Mouse (Mus musculus): ENCODE data around the gene Ppp1r1b. TPM values are rescaled to one million over a fixed set of nuclear protein-coding genes. Genes with fewer than 3 reads are reported as not detected.

The Ppp1r1b gene
- polyA plus RNA-seq, 1 experiment from 2014 or later = 5.4 TPM

DNA sequence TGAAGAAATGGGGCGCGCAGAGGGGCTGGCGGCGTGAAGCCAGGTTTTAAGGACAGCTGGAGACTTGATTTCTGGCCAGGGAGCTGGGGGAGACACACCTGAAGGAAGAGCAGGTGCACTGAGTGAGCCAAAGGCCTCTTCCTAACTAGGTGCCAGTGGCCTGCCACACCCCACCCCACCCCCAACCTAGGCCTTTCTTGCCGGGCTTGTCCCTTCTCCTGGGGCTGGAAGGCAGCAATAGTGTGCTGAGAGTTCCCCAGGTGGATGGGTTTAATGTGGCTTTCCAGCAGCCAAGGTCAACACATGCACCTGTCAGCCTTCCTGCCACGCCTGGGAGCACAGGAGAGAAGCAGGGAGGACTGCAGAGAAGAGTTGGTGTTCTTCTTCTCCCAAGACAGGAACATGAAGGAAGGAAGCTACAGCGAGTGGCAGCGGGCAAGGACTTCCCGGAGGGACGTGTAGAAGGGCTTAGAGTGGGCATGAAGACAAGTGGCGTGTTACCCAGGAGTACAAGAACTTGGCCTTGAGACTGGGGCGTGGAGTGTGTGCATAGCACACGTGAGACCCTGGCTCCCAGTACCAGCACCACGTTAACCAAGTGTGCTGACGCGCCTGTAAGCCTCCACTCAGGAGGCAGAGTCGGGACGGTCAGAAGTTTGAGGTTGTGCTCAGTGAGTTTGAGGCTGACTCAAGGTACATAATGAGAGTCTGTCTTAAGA is 4.2 kb downstream of the Ppp1r1b start:
- H3K9me3 ChIP-seq (ENCODE audit: low read length) = no peaks in the 10 kb centered on the region
- TF ChIP-seq EP300 (IDR thresholded peaks at IDR 0.05; ENCODE audit: low read depth) (no peak), CTCF (IDR thresholded peaks at IDR 0.05; ENCODE audit: low read depth) (no peak)
- no peaks in the 10 kb centered on the region for H3K36me3 ChIP-seq (replicated peaks; ENCODE audit: insufficient read depth, low read length)
- no peak overlapping the region for H3K4me2 ChIP-seq (ENCODE audit: low read depth, low read length)
- no peak overlapping the region for H3K4me3 ChIP-seq (ENCODE audit: low read depth, low read length)
- DNase-seq = no peak
- H3K27me3 ChIP-seq (ENCODE audit: insufficient read depth, low read length) = peaks cover 48% of the 10 kb centered on the region
- no peak for ATAC-seq
- no peak overlapping the region for H3K27ac ChIP-seq (ENCODE audit: low read depth)
- no peak overlapping the region for H3K9ac ChIP-seq (replicated peaks)
- 74% methylated on average over 18 of the region's 18 CpGs for WGBS (ENCODE audit: insufficient replicate concordance)
- H3K4me1 ChIP-seq (ENCODE audit: insufficient read depth) = peaks cover 27% of the 10 kb centered on the region

DNA sequence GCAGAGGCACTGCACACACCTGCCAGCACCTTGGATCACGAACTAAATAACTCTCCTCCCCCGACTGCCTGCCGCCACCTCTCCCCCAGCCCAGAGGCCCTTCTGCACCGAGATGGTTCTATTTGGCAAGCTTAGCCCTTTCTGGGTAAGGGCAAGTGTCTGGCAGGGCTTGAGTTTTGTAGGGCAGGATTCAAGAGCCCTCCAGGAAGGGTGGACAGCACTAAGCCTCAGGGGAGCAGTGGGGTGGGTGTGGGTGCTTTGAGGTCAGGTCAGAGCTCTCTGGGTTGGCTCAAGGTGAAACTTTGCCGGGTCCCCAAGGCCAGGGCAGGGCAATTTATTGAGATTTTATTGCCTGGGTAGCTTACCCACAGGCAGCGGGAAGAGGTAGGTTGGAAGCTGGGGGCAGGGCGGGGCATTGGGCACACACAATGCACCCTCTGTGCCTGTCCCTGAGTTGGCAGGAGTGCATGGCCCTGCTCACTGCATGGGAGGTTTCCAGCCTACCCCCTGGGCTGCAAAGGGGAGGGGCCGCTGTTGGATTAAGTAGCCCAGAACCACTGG is 5.5 kb downstream of the Ppp1r1b start:
- TF ChIP-seq EP300 (IDR thresholded peaks at IDR 0.05; ENCODE audit: low read depth) (no peak), CTCF (IDR thresholded peaks at IDR 0.05; ENCODE audit: low read depth) (no peak)
- ATAC-seq (no peak), DNase-seq (no peak)
- no peaks in the 10 kb centered on the region for H3K36me3 ChIP-seq (replicated peaks; ENCODE audit: insufficient read depth, low read length)
- no peaks in the 10 kb centered on the region for H3K9me3 ChIP-seq (ENCODE audit: low read length)
- H3K4me2 ChIP-seq (ENCODE audit: low read depth, low read length) = no peak overlapping the region
- no peak overlapping the region for H3K27ac ChIP-seq (ENCODE audit: low read depth)
- no peak overlapping the region for H3K9ac ChIP-seq (replicated peaks)
- H3K4me3 ChIP-seq (ENCODE audit: low read depth, low read length) = no peak overlapping the region
- WGBS (ENCODE audit: insufficient replicate concordance) = 47% methylated on average over 8 of the region's 8 CpGs
- peaks cover 35% of the 10 kb centered on the region for H3K27me3 ChIP-seq (ENCODE audit: insufficient read depth, low read length)
- H3K4me1 ChIP-seq (ENCODE audit: insufficient read depth) = peaks cover 26% of the 10 kb centered on the region

DNA sequence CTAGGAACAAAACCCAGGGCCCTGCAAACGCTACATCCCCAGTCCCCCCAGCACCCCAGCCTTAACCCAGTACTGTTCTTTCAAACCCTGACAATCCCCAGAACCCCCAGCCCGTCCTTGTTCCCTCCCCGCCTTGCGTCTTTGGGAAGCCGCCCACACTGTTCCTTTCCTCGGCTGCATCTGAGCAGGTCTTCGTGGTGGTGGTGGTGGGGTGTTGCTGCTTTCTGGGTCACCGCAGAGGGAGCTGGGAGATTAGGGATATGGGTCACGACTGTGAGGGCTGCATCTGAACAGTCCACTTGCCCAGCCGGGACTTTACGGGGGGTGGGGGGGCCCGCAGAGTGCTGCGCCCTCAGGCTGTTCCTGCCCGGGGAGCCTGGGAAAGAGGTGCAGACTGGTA is 6.2 kb downstream of the Ppp1r1b start:
- H3K36me3 ChIP-seq (replicated peaks; ENCODE audit: insufficient read depth, low read length) = no peaks in the 10 kb centered on the region
- no peak for DNase-seq

DNA sequence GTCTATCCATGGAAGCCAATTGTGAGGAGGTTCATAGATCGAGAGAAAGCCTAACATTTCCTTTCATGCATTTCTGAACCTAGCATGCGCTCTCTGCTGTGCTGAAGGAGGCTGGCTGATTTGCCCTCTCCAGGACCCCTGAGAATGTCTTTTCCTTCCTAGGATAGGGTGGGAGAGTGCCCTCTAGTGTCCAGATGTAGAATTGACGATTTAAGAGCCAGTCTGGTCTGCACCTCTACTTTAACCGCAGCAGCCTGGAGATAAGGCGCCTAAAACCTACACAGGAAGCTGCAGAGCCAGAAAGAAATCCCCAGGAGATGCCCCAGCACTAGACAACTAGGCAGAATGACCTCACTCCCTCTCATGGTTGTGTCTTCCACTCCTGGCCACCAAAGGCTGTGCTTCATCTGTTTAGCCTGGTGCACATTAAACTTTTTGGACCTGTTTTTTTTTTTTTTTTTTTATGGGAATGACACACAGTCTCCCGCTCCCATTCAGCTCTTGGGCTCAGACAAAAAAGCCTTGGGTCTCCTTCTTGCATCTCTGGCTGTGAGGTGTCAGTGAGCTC is 7.6 kb downstream of the Ppp1r1b start:
- TF ChIP-seq CTCF (IDR thresholded peaks at IDR 0.05; ENCODE audit: low read depth) (peak; percentile 88), EP300 (IDR thresholded peaks at IDR 0.05; ENCODE audit: low read depth) (no peak)
- H3K27me3 ChIP-seq (ENCODE audit: insufficient read depth, low read length) = peaks cover 14% of the 10 kb centered on the region; the same call in 1 of the 2 replicates
- DNase-seq = peak; percentile 46
- H3K36me3 ChIP-seq (replicated peaks; ENCODE audit: insufficient read depth, low read length) = no peaks in the 10 kb centered on the region; the same call in 1 of the 2 replicates
- no peak overlapping the region for H3K9ac ChIP-seq (replicated peaks)
- no peak overlapping the region for H3K27ac ChIP-seq (ENCODE audit: low read depth)
- peaks cover 44% of the 10 kb centered on the region for H3K4me1 ChIP-seq (ENCODE audit: insufficient read depth)
- H3K4me3 ChIP-seq (ENCODE audit: low read depth, low read length) = no peak overlapping the region
- no peak for ATAC-seq
- H3K4me2 ChIP-seq (ENCODE audit: low read depth, low read length) = no peak overlapping the region
- WGBS (ENCODE audit: insufficient replicate concordance) = 8% methylated on average over 6 of the region's 6 CpGs
- H3K9me3 ChIP-seq (ENCODE audit: low read length) = no peaks in the 10 kb centered on the region

More for the DNA sequence above, 6.2 kb downstream of the Ppp1r1b start:
- no peak overlapping the region for H3K4me2 ChIP-seq (ENCODE audit: low read depth, low read length)
- 67% methylated on average over 14 of the region's 14 CpGs for WGBS (ENCODE audit: insufficient replicate concordance)
- no peak overlapping the region for H3K9ac ChIP-seq (replicated peaks)
- TF ChIP-seq EP300 (IDR thresholded peaks at IDR 0.05; ENCODE audit: low read depth) (no peak), CTCF (IDR thresholded peaks at IDR 0.05; ENCODE audit: low read depth) (no peak)
- no peak for ATAC-seq
- H3K27ac ChIP-seq (ENCODE audit: low read depth) = no peak overlapping the region
- H3K27me3 ChIP-seq (ENCODE audit: insufficient read depth, low read length) = peaks cover 28% of the 10 kb centered on the region
- peaks cover 31% of the 10 kb centered on the region for H3K4me1 ChIP-seq (ENCODE audit: insufficient read depth)
- no peak overlapping the region for H3K4me3 ChIP-seq (ENCODE audit: low read depth, low read length)
- no peaks in the 10 kb centered on the region for H3K9me3 ChIP-seq (ENCODE audit: low read length)

DNA sequence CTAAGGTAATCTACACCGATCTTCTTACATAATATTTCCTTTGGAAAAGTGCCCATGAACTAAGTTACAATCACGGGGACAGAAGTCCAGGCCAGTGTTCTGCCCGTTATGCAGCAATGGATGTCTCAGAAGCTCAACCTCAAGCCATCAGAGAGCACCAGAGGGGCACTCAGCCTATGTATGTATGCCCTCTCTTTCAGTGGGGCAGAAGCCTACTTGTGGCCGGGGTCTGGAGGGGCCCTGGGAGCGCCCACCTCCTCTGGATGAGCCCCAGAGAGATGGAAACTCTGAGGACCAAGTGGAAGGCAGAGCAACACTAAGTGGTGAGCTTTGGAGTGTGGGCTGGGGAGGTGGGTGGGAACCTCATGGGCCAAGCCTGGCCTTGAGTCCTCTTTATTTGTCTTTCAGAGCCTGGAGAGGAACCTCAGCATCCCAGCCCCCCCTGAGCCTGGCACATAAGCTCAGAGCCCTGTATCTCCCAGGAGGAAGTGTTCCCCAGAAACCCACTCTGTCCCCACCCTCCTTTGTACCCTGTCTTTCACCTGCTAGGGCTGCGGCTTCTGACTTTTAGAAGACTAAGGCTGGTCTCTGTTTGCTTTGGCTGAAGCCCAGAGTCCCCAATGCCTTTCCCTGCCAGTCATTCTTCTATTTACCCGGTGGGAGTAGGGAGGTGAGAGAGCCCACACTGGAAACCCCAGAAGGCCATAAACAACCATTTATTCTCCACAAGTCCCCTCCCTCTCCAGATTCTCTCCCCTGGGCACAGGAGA is 8.6 kb downstream of the Ppp1r1b start:
- Histone ChIP-seq H3K4me3 (ENCODE audit: low read depth, low read length) (0 out of 2 replicates have a peak overlapping the region, but pooled peaks have one; percentile 70), H3K27me3 (ENCODE audit: insufficient read depth, low read length) (0 out of 2 replicates have a peak, but pooled peaks cover 6% of the 10 kb centered on the region), H3K27ac (ENCODE audit: low read depth) (peak overlapping the region; percentile 92), H3K9me3 (ENCODE audit: low read length) (no peaks in the 10 kb centered on the region), H3K4me2 (ENCODE audit: low read depth, low read length) (peak overlapping the region; percentile 73), H3K4me1 (ENCODE audit: insufficient read depth) (peaks cover 47% of the 10 kb centered on the region), H3K9ac (replicated peaks) (peak overlapping the region; percentile 18; the same call in 1 of the 2 replicates), H3K36me3 (replicated peaks; ENCODE audit: insufficient read depth, low read length) (no peaks in the 10 kb centered on the region; the same call in 1 of the 2 replicates)
- no peak for TF ChIP-seq EP300 (IDR thresholded peaks at IDR 0.05; ENCODE audit: low read depth)
- no peak for TF ChIP-seq CTCF (IDR thresholded peaks at IDR 0.05; ENCODE audit: low read depth)
- ATAC-seq (no peak), DNase-seq (no peak)
- WGBS (ENCODE audit: insufficient replicate concordance) = 48% methylated on average over 7 of the region's 7 CpGs
